9 mouse cellular contexts compared by ENCODE assay signal in the genomic region with DNA sequence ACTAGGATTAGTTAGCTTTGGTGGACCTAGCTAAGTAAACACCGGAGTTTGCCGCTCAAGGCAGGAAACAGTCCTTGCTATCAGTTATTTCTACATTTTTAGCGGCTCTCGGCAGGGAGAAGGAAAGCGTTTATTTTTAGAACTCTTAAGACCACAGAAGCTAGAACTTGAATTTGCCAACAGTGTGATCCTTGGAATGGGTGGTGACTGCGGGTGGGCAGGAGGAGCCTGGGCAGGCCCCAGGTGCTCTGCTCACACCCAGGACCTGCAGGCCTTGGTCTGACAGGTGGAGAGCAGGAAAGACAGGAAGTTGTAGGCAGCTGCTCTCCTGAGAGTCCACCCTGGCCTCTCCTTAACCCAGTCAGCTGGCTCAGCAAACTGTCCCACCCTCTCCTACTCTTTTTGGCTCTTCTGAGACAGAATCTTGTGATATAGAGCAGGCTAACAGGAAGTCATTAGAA.
DNase-seq lines count a peak whose midpoint lies in the region; ATAC-seq and TF ChIP-seq lines count a peak whose summit lies in the region.
"Had no signal": no experiment of that assay in that cellular context is flagged by ENCODE, and none has a peak within 500 bp of the region (broad histone marks: within the 10 kb centered on the region; RNA-seq: fewer than 3 reads in every experiment).

No protein-coding gene starts in this region.

- peaks cover 3% of the 10 kb centered on the region; the same call in 1 of the 2 replicates for H3K36me3 ChIP-seq in liver, adult 2 months (ENCODE audit: control insufficient read depth, insufficient read depth, low read length)
- H3K36me3 ChIP-seq in heart, embryonic 15.5 days: peaks cover 19% of the 10 kb centered on the region; the same call in 1 of the 2 replicates
- peaks cover 20% of the 10 kb centered on the region; the same call in 1 of the 2 replicates for H3K36me3 ChIP-seq in lung, embryonic 14.5 days (ENCODE audit: insufficient read depth)
- H3K36me3 ChIP-seq in stomach, postnatal 0 days (ENCODE audit: control insufficient read depth, insufficient read depth, low read length): peaks cover 5% of the 10 kb centered on the region
- H3K36me3 ChIP-seq: midbrain, embryonic 10.5 days had no signal

- H3K27me3 ChIP-seq in liver, adult 2 months (ENCODE audit: control insufficient read depth, insufficient read depth, low read length): no peaks in the 10 kb centered on the region
- H3K27me3 ChIP-seq in heart, embryonic 15.5 days: no peaks in the 10 kb centered on the region
- H3K27me3 ChIP-seq in lung, embryonic 14.5 days (ENCODE audit: insufficient read depth, low read length): no peaks in the 10 kb centered on the region
- no peaks in the 10 kb centered on the region for H3K27me3 ChIP-seq in stomach, postnatal 0 days (ENCODE audit: control insufficient read depth, insufficient read depth, low read length)

- no peak for TF ChIP-seq POLR2A in liver, adult 2 months (IDR thresholded peaks at IDR 0.05; ENCODE audit: extremely low read depth, insufficient read depth, low read length)

- ATAC-seq in heart, embryonic 15.5 days (replicated peaks; ENCODE audit: insufficient number of reproducible peaks, insufficient read depth, low FRiP score, low read depth): peak; percentile 36; the same call in 1 of the 2 replicates
- ATAC-seq in lung, embryonic 14.5 days (ENCODE audit: insufficient read depth): peak; percentile 56; the same call in 1 of the 2 replicates
- peak; percentile 75 for ATAC-seq in stomach, postnatal 0 days (ENCODE audit: low FRiP score, low TSS enrichment)

- 56% methylated on average over 6 of the region's 6 CpGs for WGBS in liver, adult 2 months
- WGBS in heart, embryonic 15.5 days: 8% methylated on average over 6 of the region's 6 CpGs
- WGBS in lung, embryonic 14.5 days: 18% methylated on average over 6 of the region's 6 CpGs
- WGBS in stomach, postnatal 0 days: 9% methylated on average over 6 of the region's 6 CpGs

- DNase-seq in liver, adult 2 months (ENCODE audit: extremely low read depth, low read depth, low spot score): peak; percentile 19
- DNase-seq in liver: no peak
- DNase-seq in lung, embryonic 14.5 days: peak; percentile 53
- DNase-seq in stomach, postnatal 0 days (ENCODE audit: low spot score): peak; percentile 46
- no peak for DNase-seq in testis, postnatal 14 days (ENCODE audit: low spot score)
- no peak for DNase-seq in cerebellum, postnatal 10 days
- DNase-seq: adrenal gland, adult 8-10 months had no signal

- H3K27ac ChIP-seq in liver, adult 2 months (replicated peaks; ENCODE audit: insufficient read depth, low read depth, low read length): peak overlapping the region; percentile 60
- peak overlapping the region; percentile 70 for H3K27ac ChIP-seq in heart, embryonic 15.5 days
- peak overlapping the region; percentile 65 for H3K27ac ChIP-seq in lung, embryonic 14.5 days (ENCODE audit: low read depth)
- H3K27ac ChIP-seq in stomach, postnatal 0 days (replicated peaks): peak overlapping the region; percentile 80
- H3K27ac ChIP-seq: midbrain, embryonic 10.5 days had no signal

- TF ChIP-seq CTCF in liver, adult 2 months (IDR thresholded peaks at IDR 0.05; ENCODE audit: low read depth, low read length): no peak
- no peak for TF ChIP-seq CTCF in lung, embryonic 14.5 days (IDR thresholded peaks at IDR 0.05; ENCODE audit: low read depth)
- TF ChIP-seq CTCF in stomach, postnatal 0 days (IDR thresholded peaks at IDR 0.05; ENCODE audit: low read depth): no peak

- no peaks in the 10 kb centered on the region for H3K79me2 ChIP-seq in liver, adult 2 months (ENCODE audit: control insufficient read depth, insufficient read depth, low read length)

- H3K4me3 ChIP-seq in liver, adult 2 months (ENCODE audit: insufficient read depth, low read depth, low read length): no peak overlapping the region
- H3K4me3 ChIP-seq in heart, embryonic 15.5 days: no peak overlapping the region
- no peak overlapping the region for H3K4me3 ChIP-seq in lung, embryonic 14.5 days (ENCODE audit: low read depth, low read length)
- H3K4me3 ChIP-seq in stomach, postnatal 0 days (ENCODE audit: low read depth, low read length): no peak overlapping the region
- H3K4me3 ChIP-seq: midbrain, embryonic 10.5 days had no signal

- no peaks in the 10 kb centered on the region for H3K9me3 ChIP-seq in heart, embryonic 15.5 days (replicated peaks)
- no peaks in the 10 kb centered on the region for H3K9me3 ChIP-seq in lung, embryonic 14.5 days (ENCODE audit: low read depth, low read length)
- H3K9me3 ChIP-seq in stomach, postnatal 0 days (ENCODE audit: control insufficient read depth, low read length): no peaks in the 10 kb centered on the region
- H3K9me3 ChIP-seq: midbrain, embryonic 10.5 days had no signal

- H3K4me1 ChIP-seq in liver, adult 2 months (ENCODE audit: control insufficient read depth, insufficient read depth, low read length): 0 out of 2 replicates have a peak, but pooled peaks cover 1% of the 10 kb centered on the region
- peaks cover 41% of the 10 kb centered on the region for H3K4me1 ChIP-seq in heart, embryonic 15.5 days (replicated peaks)
- H3K4me1 ChIP-seq in lung, embryonic 14.5 days (ENCODE audit: insufficient read depth): peaks cover 6% of the 10 kb centered on the region; the same call in 1 of the 2 replicates
- H3K4me1 ChIP-seq in stomach, postnatal 0 days (replicated peaks; ENCODE audit: control insufficient read depth, insufficient read depth): no peaks in the 10 kb centered on the region

- no peak overlapping the region for H3K9ac ChIP-seq in liver, adult 2 months (ENCODE audit: low read depth, low read length)
- H3K9ac ChIP-seq in heart, embryonic 15.5 days: peak overlapping the region; percentile 29; the same call in 1 of the 2 replicates
- H3K9ac ChIP-seq in lung, embryonic 14.5 days: no peak overlapping the region
- H3K9ac ChIP-seq in stomach, postnatal 0 days (ENCODE audit: low read length): no peak overlapping the region

- no peak for TF ChIP-seq EP300 in stomach, postnatal 0 days (optimal IDR thresholded peaks at IDR 0.05)

- peak overlapping the region; percentile 40 for H3K4me2 ChIP-seq in heart, embryonic 15.5 days
- no peak overlapping the region for H3K4me2 ChIP-seq in lung, embryonic 14.5 days
- H3K4me2 ChIP-seq in stomach, postnatal 0 days (replicated peaks; ENCODE audit: low read depth): peak overlapping the region; percentile 38

Comparison
In these comparisons a context has a peak if more than half of its experiments do, and no peak if none do; other contexts are left out.
1. DNase-seq: peak in liver, adult 2 months (single experiment), lung, embryonic 14.5 days (single experiment) and stomach, postnatal 0 days (single experiment); none in liver (single experiment), testis, postnatal 14 days (single experiment) and cerebellum, postnatal 10 days (0 of 2).
2. Peak in every context shown above with its lines, with median percentiles within 50 percentile points of each other: H3K27ac ChIP-seq and ATAC-seq.